Mouse (Mus musculus): Measurements from ENCODE around the gene C1qtnf9. TPM values are rescaled to one million over a fixed set of nuclear protein-coding genes. Genes with fewer than 3 reads are reported as not detected.

Gene C1qtnf9
- polyA plus RNA-seq, 1 experiment from 2014 or later: not detected

GRCm38 (mm10) chr14:60741490-60741981 lies 26.4 kb upstream of the C1qtnf9 start:
- ATAC-seq (peak; percentile 75), DNase-seq (ENCODE audit: low spot score) (peak; percentile 78)
- H3K9ac ChIP-seq (ENCODE audit: low read length): no peak overlapping the region
- peak overlapping the region; percentile 79 for H3K27ac ChIP-seq (ENCODE audit: low read depth, low read length)
- H3K36me3 ChIP-seq (ENCODE audit: control insufficient read depth, insufficient read depth, low read length): peaks cover 23% of the 10 kb centered on the region
- 35% methylated on average over 6 of the region's 6 CpGs for WGBS
- no peaks in the 10 kb centered on the region for H3K9me3 ChIP-seq (replicated peaks; ENCODE audit: control insufficient read depth, low read length)
- H3K4me3 ChIP-seq (ENCODE audit: low read depth, low read length): no peak overlapping the region
- H3K4me2 ChIP-seq (ENCODE audit: low read length): no peak overlapping the region
- H3K27me3 ChIP-seq (replicated peaks; ENCODE audit: control insufficient read depth, insufficient read depth, low read length): no peaks in the 10 kb centered on the region
- peaks cover 34% of the 10 kb centered on the region for H3K4me1 ChIP-seq (ENCODE audit: control insufficient read depth, insufficient read depth, low read length)

- no peak overlapping the region for H3K9ac ChIP-seq (ENCODE audit: low read length)
- H3K4me2 ChIP-seq (ENCODE audit: low read length): no peak overlapping the region
- no peak overlapping the region for H3K4me3 ChIP-seq (ENCODE audit: low read depth, low read length)
- 74% methylated on average over 9 of the region's 9 CpGs for WGBS
- ATAC-seq: no peak
- H3K27me3 ChIP-seq (replicated peaks; ENCODE audit: control insufficient read depth, insufficient read depth, low read length): no peaks in the 10 kb centered on the region
- no peaks in the 10 kb centered on the region for H3K9me3 ChIP-seq (replicated peaks; ENCODE audit: control insufficient read depth, low read length)
- peaks cover 37% of the 10 kb centered on the region for H3K36me3 ChIP-seq (ENCODE audit: control insufficient read depth, insufficient read depth, low read length)
- no peak overlapping the region for H3K27ac ChIP-seq (ENCODE audit: low read depth, low read length)
- peaks cover 25% of the 10 kb centered on the region; the same call in 1 of the 2 replicates for H3K4me1 ChIP-seq (ENCODE audit: control insufficient read depth, insufficient read depth, low read length)
- no peak for DNase-seq (ENCODE audit: low spot score)
Observed at GRCm38 (mm10) chr14:60743681-60744080, 24.3 kb upstream of the C1qtnf9 start.

GRCm38 (mm10) chr14:60745201-60745600 lies 22.7 kb upstream of the C1qtnf9 start:
- no peak overlapping the region for H3K9ac ChIP-seq (ENCODE audit: low read length)
- H3K36me3 ChIP-seq (ENCODE audit: control insufficient read depth, insufficient read depth, low read length): peaks cover 50% of the 10 kb centered on the region
- no peak overlapping the region for H3K4me2 ChIP-seq (ENCODE audit: low read length)
- H3K27ac ChIP-seq (ENCODE audit: low read depth, low read length): no peak overlapping the region
- no peak overlapping the region for H3K4me3 ChIP-seq (ENCODE audit: low read depth, low read length)
- no peaks in the 10 kb centered on the region for H3K27me3 ChIP-seq (replicated peaks; ENCODE audit: control insufficient read depth, insufficient read depth, low read length)
- no peak for ATAC-seq
- 89% methylated on average over 6 of the region's 6 CpGs for WGBS
- peaks cover 18% of the 10 kb centered on the region; the same call in 1 of the 2 replicates for H3K4me1 ChIP-seq (ENCODE audit: control insufficient read depth, insufficient read depth, low read length)
- no peak for DNase-seq (ENCODE audit: low spot score)
- H3K9me3 ChIP-seq (replicated peaks; ENCODE audit: control insufficient read depth, low read length): no peaks in the 10 kb centered on the region

GRCm38 (mm10) chr14:60746141-60746540 lies 21.8 kb upstream of the C1qtnf9 start:
- Histone ChIP-seq H3K36me3 (ENCODE audit: control insufficient read depth, insufficient read depth, low read length) (peaks cover 59% of the 10 kb centered on the region), H3K4me3 (ENCODE audit: low read depth, low read length) (no peak overlapping the region), H3K27me3 (replicated peaks; ENCODE audit: control insufficient read depth, insufficient read depth, low read length) (no peaks in the 10 kb centered on the region), H3K9ac (ENCODE audit: low read length) (no peak overlapping the region), H3K27ac (ENCODE audit: low read depth, low read length) (no peak overlapping the region), H3K4me2 (ENCODE audit: low read length) (no peak overlapping the region), H3K4me1 (ENCODE audit: control insufficient read depth, insufficient read depth, low read length) (peaks cover 10% of the 10 kb centered on the region), H3K9me3 (replicated peaks; ENCODE audit: control insufficient read depth, low read length) (no peaks in the 10 kb centered on the region)
- WGBS: 96% methylated on average over 10 of the region's 10 CpGs
- DNase-seq (ENCODE audit: low spot score) (no peak), ATAC-seq (no peak)

DNA sequence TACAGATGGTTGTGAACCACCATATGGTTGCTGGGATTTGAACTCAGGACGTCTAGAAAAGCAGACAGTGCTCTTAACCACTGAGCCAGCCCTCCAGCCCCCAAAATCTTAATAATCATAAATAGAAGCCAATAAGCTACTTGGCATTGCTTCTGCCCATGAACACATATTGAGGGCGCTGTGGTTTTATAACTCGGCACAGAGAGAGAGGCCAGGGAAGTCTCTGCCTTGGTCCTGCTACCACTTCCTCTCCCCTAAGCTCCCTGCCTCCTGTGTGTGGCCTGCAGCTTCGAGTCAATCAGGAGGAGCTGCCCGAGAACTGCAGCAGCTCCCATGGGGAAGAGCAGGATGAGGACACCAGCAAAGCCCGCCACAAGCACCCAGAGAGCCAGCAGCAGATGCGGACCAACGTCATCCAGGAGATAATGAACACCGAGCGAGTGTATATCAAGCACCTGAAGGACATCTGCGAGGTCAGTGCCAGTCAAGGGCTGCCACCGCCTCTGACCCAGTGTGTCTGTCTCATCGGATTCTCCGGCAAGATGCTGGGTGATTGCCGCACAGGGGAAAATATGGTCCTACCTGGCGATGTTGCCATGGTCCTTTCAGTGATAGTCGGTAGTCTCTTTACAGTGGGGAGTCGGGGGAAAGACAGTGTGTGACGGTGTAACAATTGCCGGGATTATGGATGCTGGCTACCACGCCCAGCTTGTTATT lies 20.6 kb upstream of the C1qtnf9 start:
- ATAC-seq: no peak
- Histone ChIP-seq H3K4me1 (ENCODE audit: control insufficient read depth, insufficient read depth, low read length) (peaks cover 2% of the 10 kb centered on the region; the same call in 1 of the 2 replicates), H3K4me2 (ENCODE audit: low read length) (no peak overlapping the region), H3K9ac (ENCODE audit: low read length) (no peak overlapping the region), H3K4me3 (ENCODE audit: low read depth, low read length) (no peak overlapping the region), H3K36me3 (ENCODE audit: control insufficient read depth, insufficient read depth, low read length) (peaks cover 61% of the 10 kb centered on the region), H3K9me3 (replicated peaks; ENCODE audit: control insufficient read depth, low read length) (no peaks in the 10 kb centered on the region), H3K27me3 (replicated peaks; ENCODE audit: control insufficient read depth, insufficient read depth, low read length) (no peaks in the 10 kb centered on the region), H3K27ac (ENCODE audit: low read depth, low read length) (no peak overlapping the region)
- no peak for DNase-seq (ENCODE audit: low spot score)
- 92% methylated on average over 21 of the region's 21 CpGs for WGBS

- H3K4me2 ChIP-seq (ENCODE audit: low read length): no peak overlapping the region
- peaks cover 68% of the 10 kb centered on the region for H3K36me3 ChIP-seq (ENCODE audit: control insufficient read depth, insufficient read depth, low read length)
- H3K4me3 ChIP-seq (ENCODE audit: low read depth, low read length): no peak overlapping the region
- H3K27me3 ChIP-seq (replicated peaks; ENCODE audit: control insufficient read depth, insufficient read depth, low read length): no peaks in the 10 kb centered on the region
- peaks cover 2% of the 10 kb centered on the region; the same call in 1 of the 2 replicates for H3K4me1 ChIP-seq (ENCODE audit: control insufficient read depth, insufficient read depth, low read length)
- DNase-seq (ENCODE audit: low spot score) (no peak), ATAC-seq (no peak)
- H3K27ac ChIP-seq (ENCODE audit: low read depth, low read length): no peak overlapping the region
- H3K9me3 ChIP-seq (replicated peaks; ENCODE audit: control insufficient read depth, low read length): no peaks in the 10 kb centered on the region
- no peak overlapping the region for H3K9ac ChIP-seq (ENCODE audit: low read length)
- WGBS: 89% methylated on average over 12 of the region's 12 CpGs
Observed at GRCm38 (mm10) chr14:60749880-60750279, 18.1 kb upstream of the C1qtnf9 start.

DNA sequence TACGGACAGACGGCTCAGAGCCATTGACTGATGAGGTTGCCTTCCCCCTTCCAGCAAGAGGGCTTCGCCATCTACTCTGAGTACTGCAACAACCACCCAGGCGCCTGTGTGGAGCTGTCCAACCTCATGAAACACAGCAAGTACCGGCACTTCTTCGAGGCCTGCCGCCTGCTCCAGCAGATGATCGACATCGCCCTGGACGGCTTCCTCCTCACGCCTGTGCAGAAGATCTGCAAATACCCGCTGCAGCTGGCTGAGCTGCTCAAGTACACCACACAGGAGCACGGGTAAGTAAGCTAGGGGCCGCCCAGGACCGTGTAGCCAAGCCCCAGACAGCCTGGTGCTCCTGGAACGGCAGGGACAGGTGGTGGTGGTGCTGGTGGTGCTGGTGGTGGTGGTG lies 16.4 kb upstream of the C1qtnf9 start:
- H3K4me2 ChIP-seq (ENCODE audit: low read length): no peak overlapping the region
- H3K27ac ChIP-seq (ENCODE audit: low read depth, low read length): peak overlapping the region; percentile 39; the same call in 1 of the 2 replicates
- ATAC-seq: no peak
- H3K27me3 ChIP-seq (replicated peaks; ENCODE audit: control insufficient read depth, insufficient read depth, low read length): no peaks in the 10 kb centered on the region
- H3K36me3 ChIP-seq (ENCODE audit: control insufficient read depth, insufficient read depth, low read length): peaks cover 69% of the 10 kb centered on the region
- H3K9ac ChIP-seq (ENCODE audit: low read length): no peak overlapping the region
- H3K4me1 ChIP-seq (ENCODE audit: control insufficient read depth, insufficient read depth, low read length): peaks cover 2% of the 10 kb centered on the region; the same call in 1 of the 2 replicates
- H3K9me3 ChIP-seq (replicated peaks; ENCODE audit: control insufficient read depth, low read length): no peaks in the 10 kb centered on the region
- H3K4me3 ChIP-seq (ENCODE audit: low read depth, low read length): no peak overlapping the region
- WGBS: 95% methylated on average over 16 of the region's 16 CpGs
- DNase-seq (ENCODE audit: low spot score): no peak

DNA sequence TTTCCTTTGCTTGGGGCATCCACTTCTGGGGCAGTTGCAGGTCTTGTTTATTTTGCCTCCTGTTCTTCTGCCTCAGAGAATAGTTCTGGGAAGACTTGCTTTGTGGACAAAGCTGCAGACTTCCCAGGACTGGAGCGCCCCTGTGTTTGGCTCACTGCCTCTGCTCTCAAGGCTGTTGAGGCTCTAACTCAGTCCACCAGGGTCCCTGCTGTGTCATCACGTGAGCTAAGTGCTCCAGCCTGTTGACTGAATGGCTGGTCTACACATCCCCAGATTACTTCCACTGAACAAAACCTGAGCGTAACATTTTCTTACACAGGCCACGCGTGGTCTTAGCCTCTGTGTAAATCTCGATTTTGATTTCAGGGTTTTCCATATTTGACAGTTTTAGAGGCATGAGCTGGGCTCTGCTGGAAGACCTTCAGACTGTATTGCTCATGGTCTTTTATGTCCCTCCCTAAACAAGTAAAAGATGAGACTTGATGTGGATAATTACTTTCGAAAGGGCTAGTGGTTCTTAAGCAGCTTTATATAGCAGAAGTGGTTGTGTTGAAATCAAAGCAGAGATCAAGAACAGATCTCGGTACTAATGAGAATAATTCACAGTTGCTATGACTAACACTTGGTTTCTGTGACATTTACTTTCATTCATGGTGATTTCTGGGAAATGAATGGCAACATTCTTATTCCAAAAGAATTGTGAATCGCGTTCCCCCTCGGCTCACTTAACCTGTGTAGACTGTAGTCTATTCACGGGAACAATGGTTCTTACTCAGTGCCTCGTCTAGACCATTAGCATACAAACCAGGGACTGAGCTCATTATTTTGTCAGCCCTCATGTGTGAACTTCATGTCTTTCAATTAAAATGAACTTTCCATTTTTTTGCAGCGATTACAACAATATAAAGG lies 14.8 kb upstream of the C1qtnf9 start:
- no peak overlapping the region for H3K9ac ChIP-seq (ENCODE audit: low read length)
- peaks cover 64% of the 10 kb centered on the region for H3K36me3 ChIP-seq (ENCODE audit: control insufficient read depth, insufficient read depth, low read length)
- no peak overlapping the region for H3K4me3 ChIP-seq (ENCODE audit: low read depth, low read length)
- ATAC-seq: peak; percentile 91
- 15% methylated on average over 14 of the region's 14 CpGs for WGBS
- H3K27ac ChIP-seq (ENCODE audit: low read depth, low read length): peak overlapping the region; percentile 52
- peak; percentile 92 for DNase-seq (ENCODE audit: low spot score)
- H3K4me2 ChIP-seq (ENCODE audit: low read length): no peak overlapping the region
- no peaks in the 10 kb centered on the region for H3K27me3 ChIP-seq (replicated peaks; ENCODE audit: control insufficient read depth, insufficient read depth, low read length)
- H3K9me3 ChIP-seq (replicated peaks; ENCODE audit: control insufficient read depth, low read length): no peaks in the 10 kb centered on the region
- peaks cover 2% of the 10 kb centered on the region; the same call in 1 of the 2 replicates for H3K4me1 ChIP-seq (ENCODE audit: control insufficient read depth, insufficient read depth, low read length)
